Mouse (Mus musculus) embryonic facial prominence, embryonic 10.5 days (tissue): ENCODE measurements around the gene Ublcp1. TPM values are rescaled to one million over a fixed set of nuclear protein-coding genes. Genes with fewer than 3 reads are reported as not detected.

Source experiments
- DNase-seq: peaks from one replicate; pipeline ENCODE4 v3.0.0-alpha.2; 2017; ENCODE audit warnings: low spot score
- H3K27ac ChIP-seq: fragments of 300-500 bp; sonication (generic); replicated peaks from 2 replicates; pipeline ENCODE4 v1.5.1; 2016; ENCODE audit warnings: mild to moderate bottlenecking
- H3K27me3 ChIP-seq: fragments of 300-500 bp; sonication (generic); replicated peaks from 2 replicates; pipeline ENCODE4 v1.6.1; 2016; ENCODE audit warnings: low read depth, mild to moderate bottlenecking; ENCODE audit not compliant: poor library complexity, severe bottlenecking
- H3K36me3 ChIP-seq: fragments of 300-500 bp; sonication (generic); replicated peaks from 2 replicates; pipeline ENCODE4 v1.6.1; 2016; ENCODE audit warnings: mild to moderate bottlenecking, moderate library complexity
- H3K4me1 ChIP-seq: fragments of 300-500 bp; sonication (generic); 2 replicates; pipeline ENCODE4 v1.6.1; 2016
- H3K4me3 ChIP-seq: fragments of 300-500 bp; sonication (generic); 2 replicates; pipeline ENCODE4 v1.5.1; 2016; ENCODE audit warnings: mild to moderate bottlenecking, moderate library complexity
- H3K9me3 ChIP-seq: fragments of 300-500 bp; sonication (generic); 2 replicates; pipeline ENCODE4 v1.6.1; 2016; ENCODE audit warnings: mild to moderate bottlenecking
- WGBS: fragments of 180-500 bp; shearing (Covaris S2); methylation state at CpG from one replicate; pipeline ENCODE4 v1.1.7; 2016; 5-methylcytosine and 5-hydroxymethylcytosine counted together
- polyA plus RNA-seq: library from polyadenylated mRNA; unstranded; fragments of >200 nt; fragmentation: Nextera tagmentation; extraction: Ambion mirVana; gene quantifications from 2 replicates; pipeline ENCODE4 v1.2.1, GENCODE M21; 2016

Ublcp1 gene
- polyA plus RNA-seq: 71.1 and 71.6 TPM in 2 replicates

- DNase-seq: peak; percentile 94
- H3K27ac ChIP-seq: peak within 1 kb of the TSS; percentile 90
- under 1% methylated on average over 54 of the region's 54 CpGs for WGBS
These were observed at the start of gene Ublcp1 for GRCm38 (mm10) chr11:44470432-44471336. TSS of gene Ublcp1 (minus strand) at chr11:44470498.

GRCm38 (mm10) chr11:44519096-44519949 lies 49.0 kb upstream of the Ublcp1 start:
- H3K36me3 ChIP-seq: peaks cover 10% of the 10 kb centered on the region
- H3K27ac ChIP-seq: peak overlapping the region; percentile 100
- peak; percentile 82 for DNase-seq
- peak overlapping the region; percentile 98 for H3K4me3 ChIP-seq
- whole genome bisulfite sequencing: 3% methylated on average over 58 of the region's 61 CpGs
- H3K27me3 ChIP-seq: no peaks in the 10 kb centered on the region
- H3K4me1 ChIP-seq: peaks cover 29% of the 10 kb centered on the region
- no peaks in the 10 kb centered on the region for H3K9me3 ChIP-seq

More at GRCm38 (mm10) chr11:44470432-44471336, at the start of gene Ublcp1:
- Histone ChIP-seq H3K36me3 (peaks cover under 1% of the 10 kb centered on the region), H3K27me3 (no peaks in the 10 kb centered on the region), H3K4me1 (peaks cover 15% of the 10 kb centered on the region), H3K4me3 (peak within 1 kb of the TSS; percentile 96), H3K9me3 (no peaks in the 10 kb centered on the region)

- DNase-seq: peak; percentile 77
- no peaks in the 10 kb centered on the region for H3K9me3 ChIP-seq
- peak within 1 kb of the TSS; percentile 100 for H3K27ac ChIP-seq
- peak within 1 kb of the TSS; percentile 98 for H3K4me3 ChIP-seq
- WGBS: 1% methylated on average over 70 of the region's 70 CpGs
- H3K4me1 ChIP-seq: peaks cover 29% of the 10 kb centered on the region
- H3K36me3 ChIP-seq: 0 out of 2 replicates have a peak, but pooled peaks cover 4% of the 10 kb centered on the region
- H3K27me3 ChIP-seq: no peaks in the 10 kb centered on the region
These were observed 48.2 kb upstream of the Ublcp1 start, which contains the start of gene Rnf145 for GRCm38 (mm10) chr11:44518281-44519095. TSS of gene Rnf145 (plus strand) at chr11:44518964.

- H3K27me3 ChIP-seq: no peaks in the 10 kb centered on the region
- DNase-seq: no peak
- H3K4me1 ChIP-seq: peaks cover 29% of the 10 kb centered on the region
- WGBS: 51% methylated on average over 6 of the region's 6 CpGs
- H3K4me3 ChIP-seq: peak overlapping the region; percentile 98
- no peaks in the 10 kb centered on the region for H3K36me3 ChIP-seq
- H3K9me3 ChIP-seq: no peaks in the 10 kb centered on the region
- H3K27ac ChIP-seq: peak overlapping the region; percentile 100; the same call in 1 of the 2 replicates
These were observed 47.4 kb upstream of the Ublcp1 start for GRCm38 (mm10) chr11:44517561-44518280.

GRCm38 (mm10) chr11:44516362-44516761 lies 46.1 kb upstream of the Ublcp1 start:
- 31% methylated on average over 1 of the region's 1 CpGs for WGBS
- H3K9me3 ChIP-seq: no peaks in the 10 kb centered on the region
- H3K4me3 ChIP-seq: no peak overlapping the region
- H3K27me3 ChIP-seq: no peaks in the 10 kb centered on the region
- no peaks in the 10 kb centered on the region for H3K36me3 ChIP-seq
- DNase-seq: no peak
- peaks cover 24% of the 10 kb centered on the region for H3K4me1 ChIP-seq
- no peak overlapping the region for H3K27ac ChIP-seq

- no peaks in the 10 kb centered on the region for H3K9me3 ChIP-seq
- no peaks in the 10 kb centered on the region for H3K27me3 ChIP-seq
- no peaks in the 10 kb centered on the region for H3K36me3 ChIP-seq
- 57% methylated on average over 2 of the region's 2 CpGs for WGBS
- no peak for DNase-seq
- H3K27ac ChIP-seq: no peak overlapping the region
- H3K4me3 ChIP-seq: no peak overlapping the region
- H3K4me1 ChIP-seq: peaks cover 15% of the 10 kb centered on the region
These were observed 44.4 kb upstream of the Ublcp1 start for GRCm38 (mm10) chr11:44514666-44515065.

GRCm38 (mm10) chr11:44513026-44513422 lies 42.7 kb upstream of the Ublcp1 start:
- Histone ChIP-seq H3K9me3 (no peaks in the 10 kb centered on the region), H3K36me3 (no peaks in the 10 kb centered on the region), H3K27me3 (no peaks in the 10 kb centered on the region), H3K27ac (no peak overlapping the region), H3K4me1 (peaks cover 12% of the 10 kb centered on the region), H3K4me3 (no peak overlapping the region)
- no peak for DNase-seq
- 79% methylated on average over 2 of the region's 2 CpGs for WGBS

GRCm38 (mm10) chr11:44512044-44513025 lies 42.0 kb upstream of the Ublcp1 start:
- H3K4me1 ChIP-seq: peaks cover 5% of the 10 kb centered on the region
- no peaks in the 10 kb centered on the region for H3K36me3 ChIP-seq
- no peak overlapping the region for H3K27ac ChIP-seq
- no peak overlapping the region for H3K4me3 ChIP-seq
- H3K9me3 ChIP-seq: no peaks in the 10 kb centered on the region
- H3K27me3 ChIP-seq: no peaks in the 10 kb centered on the region
- WGBS: 84% methylated on average over 14 of the region's 14 CpGs
- no peak for DNase-seq

- H3K36me3 ChIP-seq: no peaks in the 10 kb centered on the region
- H3K27me3 ChIP-seq: no peaks in the 10 kb centered on the region
- no peak for DNase-seq
- H3K27ac ChIP-seq: no peak overlapping the region
- no peaks in the 10 kb centered on the region for H3K9me3 ChIP-seq
- WGBS: 85% methylated on average over 7 of the region's 7 CpGs
- 0 out of 2 replicates have a peak, but pooled peaks cover 3% of the 10 kb centered on the region for H3K4me1 ChIP-seq
- H3K4me3 ChIP-seq: no peak overlapping the region
These were observed 40.1 kb upstream of the Ublcp1 start for GRCm38 (mm10) chr11:44510371-44510770.

- H3K36me3 ChIP-seq: no peaks in the 10 kb centered on the region
- no peak overlapping the region for H3K27ac ChIP-seq
- no peaks in the 10 kb centered on the region for H3K4me1 ChIP-seq
- H3K9me3 ChIP-seq: no peaks in the 10 kb centered on the region
- no peaks in the 10 kb centered on the region for H3K27me3 ChIP-seq
- no peak overlapping the region for H3K4me3 ChIP-seq
- DNase-seq: no peak
- 85% methylated on average over 2 of the region's 2 CpGs for WGBS
These were observed 39.6 kb upstream of the Ublcp1 start for GRCm38 (mm10) chr11:44509906-44510305.
